Mouse (Mus musculus) splenic B cell, adult 2 months (primary cell): Measurements from ENCODE around the gene Chrm4.
A peak's percentile ranks its signal among the peaks of the same experiment; 100 is the strongest.

ENCODE experiments used
- DNase-seq: peaks from one replicate; pipeline ENCODE4 v3.0.0-alpha.2; 2011; ENCODE audit warnings: low read depth, low spot score
- H3K27me3 ChIP-seq: 2 replicates; pipeline ENCODE4 v1.6.1; 2012; ENCODE audit warnings: mild to moderate bottlenecking, low read length, moderate library complexity, mixed read lengths; ENCODE audit not compliant: control insufficient read depth, poor library complexity, insufficient read depth, severe bottlenecking
- H3K36me3 ChIP-seq: 2 replicates; pipeline ENCODE4 v1.6.1; 2012; ENCODE audit warnings: mild to moderate bottlenecking, low read length, moderate library complexity, mixed read lengths; ENCODE audit not compliant: control insufficient read depth, poor library complexity, insufficient read depth, severe bottlenecking

The Chrm4 gene

DNA sequence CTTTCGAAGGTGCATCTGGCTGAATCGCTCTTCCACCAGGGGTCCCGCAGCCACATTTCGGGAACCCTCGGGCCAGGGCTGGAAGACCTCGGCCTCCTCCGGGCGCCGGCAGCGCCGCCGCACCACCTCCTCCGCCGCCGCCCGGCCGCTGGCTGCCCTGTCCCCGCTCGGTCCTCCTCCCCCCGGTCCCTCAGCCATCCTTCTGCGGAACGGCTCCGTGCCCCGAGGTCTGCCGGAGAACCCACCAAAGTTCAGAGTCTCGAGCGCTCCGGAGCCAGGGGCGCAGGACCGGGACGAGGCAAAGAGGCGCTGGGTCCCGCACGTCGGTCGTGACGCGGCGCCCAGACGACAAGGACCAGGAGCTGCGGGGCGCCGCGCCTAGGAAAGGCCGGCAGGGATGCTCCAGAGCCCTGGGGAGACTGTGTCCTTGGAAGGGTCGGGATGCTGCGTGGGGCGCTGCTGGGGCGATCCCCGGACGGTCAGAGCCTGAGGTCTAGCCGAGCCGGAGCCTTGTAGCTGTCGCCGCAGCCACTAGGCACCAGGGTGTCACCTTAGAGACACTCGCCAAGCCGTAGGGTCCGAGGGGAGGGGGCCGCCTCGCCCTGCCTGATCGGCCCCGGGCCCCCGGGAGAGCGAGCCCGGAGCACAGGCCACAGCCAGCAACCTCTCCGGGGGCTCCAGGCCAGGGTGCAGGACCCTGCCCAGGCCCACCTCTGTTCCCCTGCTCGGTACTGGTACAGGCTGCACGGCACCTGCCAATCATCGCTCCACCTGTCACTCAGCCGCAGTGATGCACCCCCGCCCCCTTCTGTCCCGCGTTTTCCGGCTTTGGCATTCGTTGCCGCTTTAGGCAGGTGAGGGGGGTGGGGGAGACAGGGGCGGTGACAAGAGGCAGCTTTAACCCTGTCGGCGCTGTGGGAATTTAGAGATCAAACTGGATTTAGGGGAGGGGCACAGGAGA is 48.8 kb downstream of the Chrm4 start, which contains the start of gene Dgkz:
Gene Dgkz, minus strand, starts transcription at position 284 of the 961 bp plus-strand sequence.
- Histone ChIP-seq H3K27me3 (no peaks in the 10 kb centered on the region), H3K36me3 (no peaks in the 10 kb centered on the region)
- peak; percentile 32 for DNase-seq

GRCm38 (mm10) chr2:91977960-91978359 is 50.9 kb downstream of the Chrm4 start:
- Histone ChIP-seq H3K27me3 (no peaks in the 10 kb centered on the region), H3K36me3 (no peaks in the 10 kb centered on the region)
- DNase-seq = no peak
